Comparison of ENCODE assay signal across 11 mouse cellular contexts in genomic region chr1:106065679-106066078, GRCm38 (mm10).
A peak's percentile ranks its signal among the peaks of the same experiment; 100 is the strongest.
DNase-seq lines count a peak whose midpoint lies in the region; ATAC-seq and TF ChIP-seq lines count a peak whose summit lies in the region.
"Had no signal": no experiment of that assay in that cellular context is flagged by ENCODE, and none has a peak within 500 bp of the region (broad histone marks: within the 10 kb centered on the region; RNA-seq: fewer than 3 reads in every experiment).

No protein-coding gene starts in this region.

- TF ChIP-seq POLR2A in thymus, adult 2 months (IDR thresholded peaks at IDR 0.05; ENCODE audit: control insufficient read depth, extremely low read depth, insufficient read depth, low read length, poor library complexity) = no peak

- no peak for ATAC-seq in heart, postnatal 0 days (ENCODE audit: insufficient read depth, low read depth)

- no peak for TF ChIP-seq CTCF in heart, postnatal 0 days (IDR thresholded peaks at IDR 0.05; ENCODE audit: low read depth)
- no peak for TF ChIP-seq CTCF in thymus, adult 2 months (IDR thresholded peaks at IDR 0.05; ENCODE audit: borderline replicate concordance, control insufficient read depth, extremely low read depth, insufficient read depth, low read length, poor library complexity)

- TF ChIP-seq EP300 in heart, postnatal 0 days (IDR thresholded peaks at IDR 0.05; ENCODE audit: low read depth) = no peak

- H3K36me3 ChIP-seq in heart, postnatal 0 days (replicated peaks; ENCODE audit: control insufficient read depth, insufficient read depth, low read length) = no peaks in the 10 kb centered on the region
- H3K36me3 ChIP-seq in thymus, adult 2 months (ENCODE audit: control insufficient read depth, insufficient read depth, low read length) = no peaks in the 10 kb centered on the region
- H3K36me3 ChIP-seq: G1E; midbrain, embryonic 12.5 days had no signal

- DNase-seq in heart, postnatal 0 days (ENCODE audit: low spot score) = no peak
- DNase-seq in heart, adult 8-10 months (ENCODE audit: low spot score) = no peak
- DNase-seq in thymus, adult 2 months = peak; percentile 27
- no peak for DNase-seq in thymus, postnatal 10 days (ENCODE audit: low spot score in 2 of 2)
- DNase-seq in lung, postnatal 14 days = peak; percentile 37
- no peak for DNase-seq in layer of hippocampus, adult 9-11 months
- DNase-seq in gastrocnemius, adult 8-10 months (ENCODE audit: low spot score in 2 of 2) = no peak
- DNase-seq: adrenal gland, adult 2 months; cerebellum, postnatal 14 days had no signal

- no peaks in the 10 kb centered on the region for H3K9me3 ChIP-seq in heart, postnatal 0 days (replicated peaks; ENCODE audit: control insufficient read depth, low read length)
- H3K9me3 ChIP-seq: G1E; midbrain, embryonic 12.5 days had no signal

- 38% methylated on average over 7 of the region's 7 CpGs for WGBS in heart, postnatal 0 days
- WGBS in thymus, adult 2 months = 4% methylated on average over 7 of the region's 7 CpGs

- peaks cover 21% of the 10 kb centered on the region for H3K4me1 ChIP-seq in heart, postnatal 0 days (ENCODE audit: control insufficient read depth, insufficient read depth)
- H3K4me1 ChIP-seq in thymus, adult 2 months (replicated peaks; ENCODE audit: control insufficient read depth, insufficient read depth, low read length) = peaks cover 25% of the 10 kb centered on the region

- no peaks in the 10 kb centered on the region for H3K27me3 ChIP-seq in heart, postnatal 0 days (ENCODE audit: control insufficient read depth, insufficient read depth, low read length)
- no peaks in the 10 kb centered on the region for H3K27me3 ChIP-seq in thymus, adult 2 months (ENCODE audit: control insufficient read depth, insufficient read depth, low read length)
- H3K27me3 ChIP-seq: midbrain, embryonic 12.5 days had no signal

- H3K9ac ChIP-seq in heart, postnatal 0 days (replicated peaks; ENCODE audit: low read depth, low read length) = no peak overlapping the region
- H3K9ac ChIP-seq: midbrain, embryonic 12.5 days had no signal

- H3K4me3 ChIP-seq in heart, postnatal 0 days (ENCODE audit: low read depth, low read length) = no peak overlapping the region
- H3K4me3 ChIP-seq in thymus, adult 2 months (ENCODE audit: control insufficient read depth, insufficient read depth, low read length) = no peak overlapping the region
- H3K4me3 ChIP-seq: midbrain, embryonic 12.5 days had no signal

- peak overlapping the region; percentile 22; the same call in 1 of the 2 replicates for H3K27ac ChIP-seq in heart, postnatal 0 days (ENCODE audit: low read depth)
- H3K27ac ChIP-seq in thymus, adult 2 months (ENCODE audit: control insufficient read depth, insufficient read depth, low read length) = peak overlapping the region; percentile 93
- H3K27ac ChIP-seq: midbrain, embryonic 12.5 days had no signal

- H3K4me2 ChIP-seq in heart, postnatal 0 days (ENCODE audit: low read depth, low read length) = no peak overlapping the region
- H3K4me2 ChIP-seq: midbrain, embryonic 12.5 days had no signal

Comparison
In these comparisons a context has a peak if more than half of its experiments do, and no peak if none do; other contexts are left out.
1. DNase-seq: peak in thymus, adult 2 months (single experiment) and lung, postnatal 14 days (single experiment); none in heart, postnatal 0 days (single experiment), heart, adult 8-10 months (single experiment), thymus, postnatal 10 days (0 of 2), layer of hippocampus, adult 9-11 months (single experiment) and gastrocnemius, adult 8-10 months (0 of 2).